Mouse (Mus musculus) liver, embryonic 14.5 days (tissue): ENCODE data around the gene Arl15.

ENCODE experiments used
- CTCF ChIP-seq: IDR thresholded peaks from 2 replicates; pipeline ENCODE4 v1.5.1; 2016; ENCODE audit warnings: antibody characterized with exemption, low read depth, control low read depth
- EP300 ChIP-seq: IDR thresholded peaks from 2 replicates; pipeline ENCODE4 v1.6.1; 2016; ENCODE audit warnings: antibody characterized with exemption, low read depth

DNA sequence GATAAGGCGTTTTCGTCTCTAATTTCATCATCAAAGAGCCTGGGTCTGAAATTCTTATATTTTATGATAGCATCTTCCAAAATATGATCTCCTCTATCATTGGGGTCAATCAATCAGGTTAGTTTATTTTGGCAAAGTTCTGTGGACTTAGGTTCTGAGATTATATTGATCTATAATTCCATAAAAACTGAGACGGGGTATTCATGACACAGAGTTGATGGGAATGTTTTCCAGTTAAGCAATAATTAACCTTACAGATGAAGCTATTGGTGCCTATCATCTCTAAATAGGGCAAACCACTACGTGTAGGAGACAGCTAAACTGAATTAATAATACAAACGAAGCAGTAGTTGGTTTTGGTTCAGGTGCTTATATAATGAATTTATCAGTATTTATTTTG is 292.5 kb downstream of the Arl15 start:
- no peak for TF ChIP-seq CTCF
- no peak for TF ChIP-seq EP300
